Mouse (Mus musculus) embryonic facial prominence, embryonic 15.5 days (tissue): ENCODE data around the gene Cox16. TPM values are rescaled to one million over a fixed set of nuclear protein-coding genes. Genes with fewer than 3 reads are reported as not detected.
A peak's percentile ranks its signal among the peaks of the same experiment; 100 is the strongest.
"Not testable (repeated sequence)": the region's sequence is repeated elsewhere in the genome, so short reads cannot be mapped to it uniquely, and the experiment has no call there.

ENCODE experiments used
- ATAC-seq: fragments of 200-750 bp; cut with Nextera tagmentation; 2 replicates; pipeline ENCODE4 v1.8.0; 2017; ENCODE audit warnings: low read depth, moderate TSS enrichment; ENCODE audit not compliant: insufficient number of reproducible peaks, low FRiP score, low TSS enrichment
- H3K27ac ChIP-seq: fragments of 300-500 bp; sonication (generic); replicated peaks from 2 replicates; pipeline ENCODE4 v1.5.1; 2015; ENCODE audit warnings: mild to moderate bottlenecking, inconsistent platforms
- H3K27me3 ChIP-seq: fragments of 300-500 bp; sonication (generic); 2 replicates; pipeline ENCODE4 v1.6.1; 2015; ENCODE audit warnings: inconsistent platforms
- H3K36me3 ChIP-seq: fragments of 300-500 bp; sonication (generic); 2 replicates; pipeline ENCODE4 v1.6.1; 2015; ENCODE audit warnings: mild to moderate bottlenecking, inconsistent platforms
- H3K4me1 ChIP-seq: fragments of 300-500 bp; sonication (generic); 2 replicates; pipeline ENCODE4 v1.6.1; 2015; ENCODE audit warnings: inconsistent platforms
- H3K4me2 ChIP-seq: fragments of 300-500 bp; sonication (generic); replicated peaks from 2 replicates; pipeline ENCODE4 v1.6.1; 2015; ENCODE audit warnings: mild to moderate bottlenecking, inconsistent platforms
- H3K4me3 ChIP-seq: fragments of 300-500 bp; sonication (generic); replicated peaks from 2 replicates; pipeline ENCODE4 v1.5.1; 2015; ENCODE audit warnings: mild to moderate bottlenecking, inconsistent platforms
- H3K9ac ChIP-seq: fragments of 300-500 bp; sonication (generic); 2 replicates; pipeline ENCODE4 v1.6.1; 2015; ENCODE audit warnings: inconsistent platforms
- H3K9me3 ChIP-seq: fragments of 300-500 bp; sonication (generic); replicated peaks from 2 replicates; pipeline ENCODE4 v1.6.1; 2016; ENCODE audit warnings: inconsistent platforms
- WGBS: fragments of 180-500 bp; shearing (Covaris S2); methylation state at CpG from one replicate; pipeline ENCODE4 v1.1.7; 2015; 5-methylcytosine and 5-hydroxymethylcytosine counted together
- polyA plus RNA-seq: library from polyadenylated mRNA; unstranded; fragments of >200 nt; fragmentation: Nextera tagmentation; extraction: Ambion mirVana; gene quantifications from 2 replicates; pipeline ENCODE4 v1.2.1, GENCODE M21; 2015

Gene Cox16
- 119 and 123 TPM in 2 replicates for polyA plus RNA-seq

DNA sequence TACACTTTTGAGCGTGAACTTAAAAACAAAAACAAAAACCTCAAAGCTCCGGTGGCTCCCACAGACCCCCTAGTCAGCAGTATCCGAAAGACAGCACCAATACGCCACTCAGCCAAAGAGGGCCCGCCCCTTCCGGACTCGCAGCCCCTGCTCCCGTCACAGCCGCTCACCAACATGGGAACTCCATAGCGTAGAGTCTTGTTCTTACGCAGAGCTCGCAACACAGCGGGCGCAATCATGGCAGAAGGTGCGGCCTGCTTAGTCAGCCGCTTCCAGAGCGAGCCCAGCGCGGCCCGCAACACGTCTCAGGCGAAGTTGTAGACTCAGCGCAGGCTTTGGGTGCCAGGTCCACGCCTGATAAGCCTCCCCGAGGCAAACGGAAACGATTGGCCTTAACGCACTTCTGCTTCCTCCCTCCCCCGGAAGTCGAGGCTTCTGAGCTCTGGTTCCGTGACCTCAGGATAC is at the start of gene Cox16:
Gene Cox16, minus strand, starts transcription at position 401 of the 465 bp plus-strand sequence.
- Histone ChIP-seq H3K4me1 (0 out of 2 replicates have a peak, but pooled peaks cover 2% of the 10 kb centered on the region), H3K27ac (peak within 1 kb of the TSS; percentile 94), H3K36me3 (no peaks in the 10 kb centered on the region), H3K4me2 (peak within 1 kb of the TSS; percentile 52), H3K27me3 (no peaks in the 10 kb centered on the region), H3K4me3 (peak within 1 kb of the TSS; percentile 77), H3K9me3 (no peaks in the 10 kb centered on the region), H3K9ac (peak within 1 kb of the TSS; percentile 69)
- ATAC-seq: peak; percentile 97
- WGBS: under 1% methylated on average over 31 of the region's 31 CpGs

DNA sequence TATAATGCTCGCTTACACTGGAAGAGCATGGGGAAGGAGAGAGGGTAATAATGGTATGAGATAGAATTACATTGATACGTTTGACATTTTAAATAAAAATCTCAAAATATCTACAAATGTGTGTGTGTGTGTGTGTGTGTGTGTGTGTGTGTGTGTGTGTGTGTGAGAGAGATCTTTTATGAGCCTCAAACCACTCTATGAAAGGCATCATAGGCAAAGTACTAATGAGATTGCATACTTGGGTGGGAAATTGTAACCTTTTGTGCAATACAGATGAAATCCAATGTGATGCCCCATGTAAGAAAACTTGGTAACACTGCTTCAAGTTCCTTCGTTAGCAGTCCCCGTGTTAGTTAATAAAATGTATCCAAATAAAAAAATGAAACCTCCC is 48.1 kb upstream of the Cox16 start:
- no peaks in the 10 kb centered on the region for H3K27me3 ChIP-seq
- peak overlapping the region; percentile 87 for H3K4me3 ChIP-seq
- H3K36me3 ChIP-seq: no peaks in the 10 kb centered on the region
- ATAC-seq: peak; percentile 24; the same call in 1 of the 2 replicates
- WGBS: 32% methylated on average over 4 of the region's 4 CpGs
- H3K4me1 ChIP-seq: peaks cover 6% of the 10 kb centered on the region; the same call in 1 of the 2 replicates
- no peaks in the 10 kb centered on the region for H3K9me3 ChIP-seq
- no peak overlapping the region for H3K27ac ChIP-seq
- H3K4me2 ChIP-seq: peak overlapping the region; percentile 59
- H3K9ac ChIP-seq: peak overlapping the region; percentile 61; the same call in 1 of the 2 replicates

DNA sequence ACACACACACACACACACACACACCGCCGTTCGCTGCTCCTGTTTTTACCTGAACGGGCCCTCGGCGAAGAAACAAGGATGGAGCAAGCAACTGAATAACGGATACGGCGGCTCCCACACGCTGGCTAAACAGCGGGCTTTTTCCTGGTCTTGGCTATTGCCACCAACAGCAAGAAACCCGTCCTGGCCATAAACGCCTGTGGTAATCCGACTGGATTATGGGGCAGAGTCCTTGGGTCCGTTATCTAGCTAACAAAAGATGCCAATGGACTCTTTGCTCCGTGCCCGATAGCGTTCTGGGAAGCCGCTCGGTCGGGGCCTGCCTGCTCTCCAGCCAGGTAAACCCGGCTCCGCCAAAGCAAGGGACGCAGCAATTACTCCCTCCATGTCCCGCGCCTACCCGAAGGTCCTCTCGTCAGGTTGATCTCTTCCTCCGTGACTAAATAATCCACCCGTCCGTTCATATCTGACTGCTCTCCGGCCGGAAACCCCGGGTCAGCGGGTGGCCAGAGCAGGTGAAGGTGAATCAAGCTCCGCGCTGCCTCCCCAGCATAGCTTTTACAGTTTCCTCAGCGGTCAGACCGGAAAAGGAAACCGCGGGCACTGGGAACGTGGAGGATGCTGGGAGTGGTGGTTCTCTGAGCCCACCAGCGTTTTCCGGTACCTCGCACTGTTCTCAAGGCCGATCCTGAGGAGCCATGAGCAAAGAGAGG is 47.5 kb upstream of the Cox16 start, which contains the start of the genes Gm20498 and Synj2bp:
Gene Gm20498, minus strand, starts transcription at position 590 of the 713 bp plus-strand sequence.
Gene Synj2bp, minus strand, starts transcription at position 596 of the 713 bp plus-strand sequence.
- peak within 1 kb of the TSS; percentile 75 for H3K27ac ChIP-seq
- H3K9ac ChIP-seq: peak within 1 kb of the TSS; percentile 61
- H3K4me2 ChIP-seq: peak within 1 kb of the TSS; percentile 59
- H3K4me3 ChIP-seq: peak within 1 kb of the TSS; percentile 87
- peak; percentile 90 for ATAC-seq
- peaks cover 6% of the 10 kb centered on the region; the same call in 1 of the 2 replicates for H3K4me1 ChIP-seq
- under 1% methylated on average over 46 of the region's 46 CpGs for WGBS
- H3K9me3 ChIP-seq: no peaks in the 10 kb centered on the region
- H3K27me3 ChIP-seq: no peaks in the 10 kb centered on the region
- H3K36me3 ChIP-seq: no peaks in the 10 kb centered on the region

DNA sequence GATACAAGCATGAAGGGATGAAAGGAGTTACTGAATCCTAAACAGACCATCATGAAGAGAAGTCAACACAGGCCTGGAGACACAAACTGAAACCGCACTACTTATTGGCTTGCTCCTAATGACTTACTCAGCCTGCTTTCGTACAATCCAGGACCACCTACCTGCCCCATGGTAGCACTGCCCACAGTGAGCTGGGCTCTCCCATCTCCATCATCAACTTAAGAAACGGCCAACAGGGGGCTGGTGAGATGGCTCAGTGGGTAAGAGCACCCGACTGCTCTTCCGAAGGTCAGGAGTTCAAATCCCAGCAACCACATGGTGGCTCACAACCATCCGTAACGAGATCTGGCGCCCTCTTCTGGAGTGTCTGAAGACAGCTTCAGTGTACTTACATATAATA is 45.7 kb upstream of the Cox16 start:
- not testable (repeated sequence) for H3K27ac ChIP-seq, H3K9me3 ChIP-seq, H3K4me3 ChIP-seq, H3K27me3 ChIP-seq, ATAC-seq, H3K9ac ChIP-seq, H3K36me3 ChIP-seq, H3K4me1 ChIP-seq, H3K4me2 ChIP-seq
- 63% methylated on average over 8 of the region's 8 CpGs for WGBS

DNA sequence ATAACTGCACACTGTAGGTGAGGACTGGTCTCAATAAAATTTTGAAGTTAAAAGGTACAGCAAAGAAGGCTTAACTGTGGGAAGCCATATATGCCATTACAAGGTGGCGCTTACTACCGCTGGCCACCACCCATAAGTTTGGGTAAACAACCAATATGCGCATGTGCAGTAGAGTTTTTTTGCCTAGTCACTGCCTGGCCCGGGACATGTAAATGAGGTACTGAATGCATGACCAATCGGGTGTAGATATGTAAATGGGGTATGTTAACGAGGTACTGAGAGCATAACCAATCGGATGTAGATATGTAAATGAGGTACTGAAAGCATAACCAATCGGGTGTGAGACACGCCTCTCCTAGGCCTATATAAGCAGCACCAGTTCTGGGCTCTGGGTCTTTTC is 12.0 kb upstream of the Cox16 start:
- 97% methylated on average over 9 of the region's 9 CpGs for WGBS

GRCm38 (mm10) chr12:81490491-81490890 is 5.6 kb upstream of the Cox16 start:
- no peak for ATAC-seq
- H3K36me3 ChIP-seq: 0 out of 2 replicates have a peak, but pooled peaks cover 3% of the 10 kb centered on the region
- 92% methylated on average over 5 of the region's 5 CpGs for WGBS

More for the DNA sequence above, 12.0 kb upstream of the Cox16 start:
- not testable (repeated sequence) for H3K4me2 ChIP-seq, H3K9ac ChIP-seq, H3K4me3 ChIP-seq, H3K4me1 ChIP-seq, ATAC-seq, H3K9me3 ChIP-seq, H3K27ac ChIP-seq, H3K36me3 ChIP-seq, H3K27me3 ChIP-seq

GRCm38 (mm10) chr12:81485311-81485710 is 384 bp upstream of the Cox16 start:
- 40% methylated on average over 6 of the region's 6 CpGs for WGBS
- no peaks in the 10 kb centered on the region for H3K9me3 ChIP-seq
- no peaks in the 10 kb centered on the region for H3K36me3 ChIP-seq
- H3K27me3 ChIP-seq: no peaks in the 10 kb centered on the region
- H3K9ac ChIP-seq: no peak overlapping the region
- peak overlapping the region; percentile 94; the same call in 1 of the 2 replicates for H3K27ac ChIP-seq
- peak overlapping the region; percentile 77 for H3K4me3 ChIP-seq
- peak overlapping the region; percentile 52 for H3K4me2 ChIP-seq
- H3K4me1 ChIP-seq: 0 out of 2 replicates have a peak, but pooled peaks cover 2% of the 10 kb centered on the region
- ATAC-seq: no peak

More at GRCm38 (mm10) chr12:81490491-81490890, 5.6 kb upstream of the Cox16 start:
- Histone ChIP-seq H3K9me3 (no peaks in the 10 kb centered on the region), H3K4me1 (no peaks in the 10 kb centered on the region), H3K4me3 (no peak overlapping the region), H3K4me2 (no peak overlapping the region), H3K27me3 (no peaks in the 10 kb centered on the region), H3K9ac (no peak overlapping the region), H3K27ac (no peak overlapping the region)

GRCm38 (mm10) chr12:81484212-81484611 is 715 bp downstream of the Cox16 start:
- Histone ChIP-seq H3K9ac (peak overlapping the region; percentile 69; the same call in 1 of the 2 replicates), H3K4me2 (peak overlapping the region; percentile 52), H3K4me1 (0 out of 2 replicates have a peak, but pooled peaks cover 2% of the 10 kb centered on the region), H3K36me3 (no peaks in the 10 kb centered on the region), H3K27me3 (no peaks in the 10 kb centered on the region), H3K9me3 (no peaks in the 10 kb centered on the region), H3K4me3 (peak overlapping the region; percentile 77), H3K27ac (peak overlapping the region; percentile 94)
- no peak for ATAC-seq
- WGBS: under 1% methylated on average over 7 of the region's 7 CpGs

- H3K9ac ChIP-seq: no peak overlapping the region
- no peaks in the 10 kb centered on the region for H3K27me3 ChIP-seq
- no peak overlapping the region for H3K27ac ChIP-seq
- peak overlapping the region; percentile 52 for H3K4me2 ChIP-seq
- WGBS: 46% methylated on average over 17 of the region's 17 CpGs
- H3K4me1 ChIP-seq: 0 out of 2 replicates have a peak, but pooled peaks cover 2% of the 10 kb centered on the region
- peak overlapping the region; percentile 77 for H3K4me3 ChIP-seq
- ATAC-seq: no peak
- no peaks in the 10 kb centered on the region for H3K36me3 ChIP-seq
- H3K9me3 ChIP-seq: no peaks in the 10 kb centered on the region
These were observed 1.3 kb downstream of the Cox16 start for GRCm38 (mm10) chr12:81483656-81484055.

DNA sequence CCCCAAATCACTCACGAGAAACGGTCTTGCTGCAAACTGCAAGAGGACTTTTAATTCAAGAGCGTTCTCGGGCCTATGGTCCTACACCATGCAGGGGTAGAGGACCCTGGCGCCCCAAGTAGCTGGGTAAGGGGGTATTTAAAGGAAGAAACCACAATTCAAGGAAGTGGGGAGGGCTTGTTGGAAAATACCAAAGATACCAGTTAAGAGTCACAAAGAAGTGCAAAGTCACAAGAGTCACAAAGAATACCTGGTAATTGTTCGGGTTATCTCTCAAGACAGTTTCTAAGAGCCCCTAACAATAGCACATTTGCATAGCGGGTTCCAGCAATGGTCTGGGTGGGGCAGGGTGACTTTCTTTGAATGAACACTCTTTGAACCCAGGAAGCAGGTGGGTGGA is 25.9 kb downstream of the Cox16 start:
- H3K4me3 ChIP-seq, H3K27ac ChIP-seq, ATAC-seq, H3K27me3 ChIP-seq, H3K4me2 ChIP-seq, H3K36me3 ChIP-seq, H3K9ac ChIP-seq, H3K9me3 ChIP-seq, H3K4me1 ChIP-seq: not testable (repeated sequence)
- WGBS: 95% methylated on average over 7 of the region's 7 CpGs

GRCm38 (mm10) chr12:81438985-81439384 is 45.9 kb downstream of the Cox16 start:
- H3K27me3 ChIP-seq, H3K4me1 ChIP-seq, H3K27ac ChIP-seq, H3K9ac ChIP-seq, ATAC-seq, H3K9me3 ChIP-seq, H3K4me2 ChIP-seq, H3K36me3 ChIP-seq, H3K4me3 ChIP-seq: not testable (repeated sequence)
- 87% methylated on average over 9 of the region's 9 CpGs for WGBS
